Mouse (Mus musculus): Measurements from ENCODE around the gene Sema3e. TPM values are rescaled to one million over a fixed set of nuclear protein-coding genes. Genes with fewer than 3 reads are reported as not detected.

The Sema3e gene
- polyA plus RNA-seq (2017; shearing (Covaris generic)) = under 1 TPM in 1 of 2 experiments, not detected in 1; 0.15 TPM

DNA sequence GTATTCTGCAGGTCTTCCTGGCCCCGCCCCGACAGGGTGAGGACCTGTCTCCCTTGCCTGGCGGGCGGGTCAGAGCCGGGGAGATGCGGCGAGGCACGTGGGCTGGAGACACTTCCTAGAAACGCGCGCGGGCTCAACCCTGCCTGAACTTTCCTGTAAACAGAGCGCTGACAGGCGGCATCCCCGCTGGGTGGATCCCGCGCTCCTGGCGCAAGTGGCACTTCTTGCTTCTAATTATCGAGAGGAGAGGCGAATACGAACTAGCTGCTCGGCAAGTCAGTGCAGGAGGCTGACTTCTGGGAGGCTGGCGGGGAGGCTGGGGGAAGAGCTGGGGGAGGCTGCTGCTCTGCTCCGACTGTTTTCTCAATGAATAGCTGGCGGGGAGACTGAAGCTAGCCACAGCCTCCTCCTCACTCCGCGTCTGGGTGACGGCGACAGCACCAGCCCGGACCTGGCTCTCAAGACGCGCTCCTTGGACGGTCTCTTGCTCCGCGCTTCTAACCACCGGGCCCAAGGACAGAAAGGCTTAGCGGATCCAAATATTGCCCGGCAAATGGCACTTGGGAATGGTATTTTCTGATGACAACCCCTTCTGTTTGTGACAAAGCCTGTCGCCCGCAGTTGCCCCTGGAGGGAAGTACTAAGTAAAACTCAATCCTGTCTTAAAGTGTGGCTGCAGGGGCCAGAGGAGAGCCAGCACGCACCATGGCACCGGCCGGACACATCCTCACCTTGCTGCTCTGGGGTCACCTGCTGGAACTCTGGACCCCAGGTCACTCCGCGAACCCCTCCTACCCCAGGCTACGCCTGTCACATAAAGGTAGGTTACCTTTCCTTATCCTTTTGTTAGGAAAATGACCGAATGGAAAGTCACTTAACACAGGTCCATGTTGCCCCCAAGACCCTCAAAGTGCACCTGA lies at the start of gene Sema3e:
TSS of gene Sema3e (plus strand) at position 72 of the 920 bp plus-strand sequence.
- ATAC-seq = no peak

DNA sequence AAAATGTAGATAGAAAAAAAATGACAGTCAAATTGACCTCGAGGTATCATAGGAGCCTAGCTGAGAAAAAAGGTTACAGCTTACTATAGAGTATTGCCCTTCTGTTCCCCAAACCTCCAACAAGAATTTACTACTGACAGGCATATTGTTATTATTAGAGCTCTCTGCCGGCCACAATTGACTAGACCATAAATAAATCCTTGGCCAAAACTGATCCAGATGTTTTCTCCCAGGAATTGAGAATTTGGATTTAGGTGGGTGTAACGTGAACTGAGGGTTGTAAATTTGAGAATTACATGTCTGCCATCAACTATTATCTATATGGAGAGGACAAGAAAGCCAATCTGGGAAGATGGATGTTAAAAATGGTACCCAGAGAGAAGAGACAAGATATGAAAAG lies 47.5 kb upstream of the Sema3e start:
- no peak for ATAC-seq

DNA sequence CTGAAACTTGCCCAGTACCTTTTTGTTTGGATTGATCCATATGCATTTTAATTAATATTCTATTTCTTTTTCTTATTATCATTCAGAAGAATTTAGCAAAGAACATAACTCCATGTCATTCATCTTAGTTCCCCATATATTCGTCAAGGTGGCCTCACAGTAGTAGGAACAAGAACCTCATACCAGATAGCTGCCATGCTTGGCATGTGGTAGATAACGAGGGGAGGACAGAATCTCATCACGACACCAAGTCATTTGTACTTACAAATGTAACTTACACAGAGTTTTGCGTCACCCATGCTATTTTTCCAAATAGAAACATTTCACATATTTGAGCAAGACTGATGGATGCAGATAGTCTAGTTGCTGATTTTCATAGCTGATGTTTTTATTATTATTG lies 45.9 kb upstream of the Sema3e start:
- no peak for ATAC-seq

DNA sequence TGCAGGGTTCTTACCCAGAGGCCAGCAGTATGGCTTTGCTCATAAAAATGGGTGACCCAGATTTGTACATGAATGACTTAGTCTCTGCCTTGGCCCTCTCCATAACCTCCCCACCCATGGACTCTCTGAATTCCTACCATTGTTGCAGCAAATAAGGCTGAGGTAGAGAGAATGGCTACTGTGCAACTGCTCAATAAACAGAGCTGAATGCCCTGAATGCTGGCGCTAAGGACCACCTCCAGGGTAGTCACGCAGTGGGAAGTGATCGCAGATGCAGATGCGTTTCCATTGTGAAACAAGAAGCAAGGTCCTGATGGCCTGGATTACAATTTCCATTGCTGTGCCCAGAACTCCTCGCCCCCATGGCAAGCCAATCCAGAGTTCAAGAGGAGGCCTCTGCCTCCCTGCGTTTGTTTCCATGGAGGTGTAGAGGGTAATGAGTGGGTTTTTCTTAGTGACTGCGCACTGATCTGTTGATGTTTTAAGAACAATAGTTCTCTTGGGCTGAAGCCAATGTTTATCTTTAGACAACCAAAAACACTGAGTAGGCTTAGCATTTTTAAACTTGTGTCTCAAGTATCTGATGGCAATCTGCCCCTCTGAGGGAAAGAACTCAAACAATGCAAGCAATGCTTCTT lies 42.5 kb upstream of the Sema3e start:
- ATAC-seq = no peak

DNA sequence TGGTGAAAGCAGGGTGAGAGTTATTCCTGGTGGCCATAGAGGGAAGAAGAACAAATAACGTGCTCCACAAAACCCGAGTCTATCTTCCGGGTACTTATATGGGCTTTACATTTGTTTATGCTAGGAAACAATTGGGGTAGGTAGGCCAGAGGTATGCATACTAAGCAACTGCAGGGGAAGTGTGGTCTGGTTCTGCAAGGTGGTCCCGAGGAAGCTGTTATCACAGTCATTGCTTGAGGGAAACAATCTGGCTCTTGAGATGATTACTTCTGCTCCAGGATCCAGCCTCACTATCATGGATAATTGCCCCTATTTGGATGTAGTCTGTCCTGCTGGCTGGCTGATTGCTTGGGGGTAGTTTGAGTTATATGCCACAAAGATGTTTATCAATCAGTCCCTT lies 41.5 kb upstream of the Sema3e start:
- no peak for ATAC-seq

DNA sequence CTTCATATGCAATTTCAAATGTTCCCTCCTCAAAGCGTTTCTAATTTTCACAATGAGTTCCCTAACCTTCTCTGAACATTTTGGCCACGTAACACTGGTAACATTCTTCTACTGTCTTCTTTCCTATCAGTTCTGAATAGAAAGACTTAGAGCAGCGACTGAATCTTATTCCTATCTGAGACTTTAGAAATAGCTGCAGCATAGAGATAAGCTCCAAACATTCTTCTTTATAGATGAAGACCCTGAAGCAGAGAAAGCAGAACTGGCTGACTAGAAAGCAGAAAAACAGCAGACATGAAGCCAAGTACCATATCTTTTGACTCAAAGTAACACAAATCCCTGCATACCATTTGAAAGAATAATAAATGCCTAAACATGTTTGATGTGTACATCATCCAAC lies 39.4 kb upstream of the Sema3e start:
- no peak for ATAC-seq

DNA sequence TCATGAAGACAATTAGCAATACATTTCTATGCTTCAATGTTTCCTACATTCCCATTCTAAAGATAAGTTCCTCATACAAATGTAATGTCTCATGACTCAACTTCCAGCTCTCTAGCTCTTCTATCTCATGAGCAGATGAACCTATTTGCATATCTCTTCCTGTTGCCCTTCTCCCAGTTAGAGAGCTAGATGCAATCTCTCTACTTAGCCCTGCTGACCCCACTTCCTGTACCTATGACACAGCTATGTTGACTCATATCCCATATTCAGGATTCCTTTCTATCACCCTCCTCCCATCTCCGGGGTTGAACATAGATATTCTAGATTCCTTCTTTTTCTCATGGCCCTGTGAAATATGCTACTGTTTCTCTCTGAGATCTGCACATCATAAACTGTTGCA lies 38.0 kb upstream of the Sema3e start:
- ATAC-seq = no peak

DNA sequence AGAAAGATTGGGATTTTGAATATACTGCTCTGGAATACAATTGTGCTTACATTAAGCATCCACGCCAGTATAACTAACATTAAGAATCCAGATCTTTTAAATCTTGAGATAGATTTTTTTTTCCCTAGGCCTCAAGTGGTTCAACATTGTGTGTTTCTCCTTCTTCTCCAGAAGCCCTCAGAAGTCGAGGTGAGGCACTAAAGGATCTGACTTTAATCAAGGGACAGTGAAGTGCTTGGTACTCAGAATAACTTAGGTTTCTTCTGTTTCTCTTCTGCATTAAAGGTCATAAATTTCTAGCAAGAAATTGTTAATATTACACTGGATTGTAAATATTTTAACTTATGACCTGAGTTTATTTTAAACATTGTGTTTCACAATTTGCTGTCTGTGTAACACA lies 37.1 kb upstream of the Sema3e start:
- ATAC-seq = no peak

DNA sequence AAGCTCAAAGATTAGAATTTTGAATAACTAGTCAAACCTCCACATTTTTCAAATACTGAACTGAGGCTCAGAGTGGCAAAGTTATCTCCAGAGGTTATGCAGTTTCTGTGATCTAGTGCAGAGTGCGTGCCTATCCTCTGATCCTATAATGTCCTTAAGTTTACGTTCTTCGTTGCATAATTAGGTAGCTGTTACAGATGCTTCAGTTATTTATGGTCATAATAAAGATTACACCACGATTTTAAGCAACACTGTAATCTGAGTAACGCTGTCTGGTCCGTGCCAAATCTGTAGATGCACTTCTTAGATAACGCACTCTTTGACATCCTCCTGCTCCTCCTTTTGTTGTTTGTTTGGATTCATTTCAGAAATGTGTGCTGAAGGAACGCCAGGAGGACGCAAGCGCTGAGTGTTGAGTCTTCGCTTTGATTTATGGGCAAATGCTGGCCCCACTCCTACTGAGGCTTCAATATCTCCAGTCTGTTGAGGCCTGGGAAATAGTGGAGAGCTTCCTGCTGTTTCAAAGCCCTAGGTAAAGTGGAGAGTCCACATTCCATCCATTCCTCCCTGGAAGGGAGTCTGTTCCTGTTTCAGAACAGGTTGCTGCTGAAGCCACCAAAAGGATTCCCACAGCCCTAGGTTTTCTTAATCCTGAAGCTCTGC lies 32.2 kb upstream of the Sema3e start:
- no peak for ATAC-seq

DNA sequence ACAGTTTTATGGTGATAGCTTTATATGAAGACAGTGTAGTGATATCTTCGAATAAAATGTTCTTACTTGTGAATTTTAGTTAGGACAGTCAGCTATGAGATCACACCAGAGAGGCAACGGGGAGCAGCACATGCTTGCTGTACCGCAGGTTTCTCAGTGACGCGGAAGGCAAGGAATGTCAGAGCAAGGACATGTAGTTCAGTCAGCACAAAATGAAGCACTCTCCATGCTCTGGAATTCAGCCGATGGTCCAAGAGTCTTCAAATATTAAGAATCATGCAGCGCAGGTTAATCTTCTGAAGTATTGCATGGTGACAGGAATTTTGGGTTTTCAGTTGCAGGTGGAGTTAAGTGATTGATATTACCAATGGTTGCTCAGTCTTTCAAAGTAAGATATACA lies 3.3 kb downstream of the Sema3e start:
- no peak for ATAC-seq

DNA sequence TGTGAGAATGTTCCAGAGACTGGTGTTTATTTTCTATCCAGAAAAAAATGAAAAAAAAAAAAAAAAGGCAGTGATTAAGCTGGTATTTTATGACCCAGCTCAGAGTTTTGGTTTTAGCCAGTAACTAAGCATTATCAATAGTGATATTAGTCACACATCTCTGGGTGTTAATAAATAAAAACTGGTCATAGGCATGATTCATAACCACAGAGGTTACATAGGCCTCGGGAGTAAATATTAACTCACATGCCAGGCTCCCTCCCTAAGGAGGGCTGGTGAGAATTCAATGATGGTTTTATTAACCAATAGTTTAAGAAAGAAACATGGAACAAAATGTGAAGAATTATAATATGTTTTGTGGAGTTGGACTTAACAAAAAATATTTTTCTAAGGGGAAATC lies 5.7 kb downstream of the Sema3e start:
- no peak for ATAC-seq

DNA sequence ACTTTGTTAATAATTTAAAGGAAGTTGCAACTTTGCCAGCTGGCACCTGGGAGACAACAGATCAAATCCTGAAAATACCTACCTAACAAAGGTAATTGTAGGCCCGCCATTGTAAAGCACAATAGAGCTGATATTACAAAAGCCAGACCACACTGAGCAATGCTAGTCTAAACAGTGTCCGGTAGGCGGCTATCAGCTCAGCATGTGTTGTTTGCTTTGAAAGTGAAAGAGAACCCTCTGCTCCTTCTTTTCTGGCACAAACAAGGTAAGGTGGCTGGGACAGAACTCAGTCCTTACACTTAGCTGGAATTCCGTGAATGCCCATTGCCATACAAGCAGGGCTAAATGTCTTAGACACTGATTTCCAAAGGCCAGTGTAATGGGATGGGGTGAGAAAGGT lies 7.0 kb downstream of the Sema3e start:
- ATAC-seq = no peak

DNA sequence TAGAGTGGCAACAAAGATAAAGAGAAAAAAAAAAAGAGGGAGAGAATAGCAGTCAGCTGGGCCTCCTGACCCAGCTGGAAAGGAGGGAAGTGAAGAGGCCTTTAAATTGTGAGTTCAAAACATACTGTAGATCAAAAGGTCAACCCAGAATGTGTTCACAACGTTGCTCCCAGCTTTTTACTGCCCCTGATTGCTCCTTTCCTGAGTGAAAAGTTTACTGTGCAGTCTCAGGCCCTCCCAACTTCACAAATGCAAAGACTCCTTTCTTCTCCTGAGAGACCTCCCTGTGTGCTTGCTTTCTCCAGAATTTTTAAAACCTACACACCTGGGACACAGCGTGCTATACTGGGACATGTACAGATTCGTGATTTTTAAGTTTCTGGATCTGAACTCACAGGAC lies 8.2 kb downstream of the Sema3e start:
- no peak for ATAC-seq

DNA sequence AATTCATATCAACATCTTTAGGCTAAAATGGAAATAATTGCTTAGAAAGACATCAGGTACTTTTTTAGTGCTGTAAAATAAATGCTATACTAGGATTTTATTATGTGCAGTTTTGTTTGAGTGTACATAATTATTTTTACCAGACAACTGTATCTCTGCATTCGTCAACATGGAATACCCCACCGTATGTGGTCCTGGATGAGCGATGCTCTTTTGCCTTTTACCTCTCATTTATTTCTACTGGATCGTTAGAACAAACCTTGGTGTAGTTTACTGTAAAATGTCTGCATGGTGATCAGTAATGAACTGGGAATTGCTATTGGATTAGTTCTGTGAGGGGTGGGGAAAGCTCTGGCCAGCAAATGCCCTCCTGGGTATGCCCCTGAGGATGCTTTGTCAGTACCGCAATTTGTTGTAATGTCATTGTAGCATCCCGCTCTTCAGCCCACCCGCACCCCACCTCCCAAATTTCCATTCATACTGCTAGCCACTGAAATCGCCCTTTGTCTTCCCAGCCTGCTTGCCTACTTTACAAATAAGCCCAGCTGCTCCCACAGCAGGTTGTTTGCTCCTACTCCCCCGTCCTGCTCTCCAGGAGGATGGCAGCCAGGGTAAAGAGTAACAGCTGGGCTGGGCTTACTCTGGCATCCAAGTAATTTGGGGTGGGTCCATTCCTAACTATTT lies 13.9 kb downstream of the Sema3e start:
- ATAC-seq = no peak

DNA sequence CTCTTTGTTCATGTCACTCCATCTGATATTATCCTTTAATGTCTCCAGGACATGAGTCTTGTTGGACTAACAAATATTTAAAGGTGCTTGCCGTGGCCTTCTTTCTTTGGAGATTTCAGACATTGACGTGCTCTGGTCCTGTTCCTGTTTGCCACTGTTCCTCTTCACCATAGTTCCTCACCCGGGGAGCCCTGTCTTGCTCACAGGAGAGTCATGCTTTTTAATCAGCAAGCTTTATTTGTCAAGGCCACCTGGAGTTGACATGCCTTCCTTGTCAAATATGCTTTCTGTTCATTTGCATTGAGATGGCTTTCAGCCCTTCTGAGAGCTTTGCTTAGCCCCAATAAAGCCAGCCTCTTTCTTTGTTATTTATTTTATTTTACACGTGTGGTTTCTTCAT lies 15.1 kb downstream of the Sema3e start:
- ATAC-seq = no peak

DNA sequence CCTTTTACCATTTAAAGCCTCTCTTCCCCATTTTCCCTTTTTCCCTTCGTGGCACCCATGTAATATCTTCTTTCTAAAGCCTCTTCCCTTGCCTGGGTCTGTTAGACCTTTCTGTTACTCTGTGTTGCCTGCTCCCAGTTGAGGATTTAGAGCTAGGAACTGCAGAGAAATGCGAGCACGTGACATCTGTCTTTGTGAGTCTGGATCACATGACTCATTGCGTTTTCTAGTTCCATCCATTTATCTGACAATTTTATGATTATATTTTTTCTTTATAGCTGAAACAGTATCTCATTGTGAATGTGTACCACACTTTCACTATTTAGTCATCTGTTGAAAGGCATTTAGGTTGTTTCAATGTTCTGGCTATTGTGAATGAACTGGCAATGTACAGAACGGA lies 18.0 kb downstream of the Sema3e start:
- no peak for ATAC-seq

DNA sequence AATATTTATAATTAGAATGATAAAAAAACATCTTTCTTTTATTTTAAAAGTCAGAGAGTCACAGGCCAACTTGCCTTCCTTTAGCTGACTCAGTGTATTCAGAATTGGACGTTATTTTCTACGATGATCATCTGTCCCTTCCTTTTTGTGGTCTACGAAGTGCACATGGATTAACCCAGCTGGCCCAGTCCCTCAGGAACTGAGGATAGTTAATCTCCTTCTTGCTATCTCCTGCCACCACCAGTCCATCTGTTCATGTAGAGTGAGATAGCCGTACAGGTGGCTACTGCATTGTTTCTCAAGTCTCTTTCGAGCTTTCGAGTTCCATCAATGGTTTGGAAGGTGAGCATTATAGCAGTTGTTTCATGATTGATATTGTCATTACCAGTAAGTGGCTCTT lies 18.9 kb downstream of the Sema3e start:
- ATAC-seq = no peak

DNA sequence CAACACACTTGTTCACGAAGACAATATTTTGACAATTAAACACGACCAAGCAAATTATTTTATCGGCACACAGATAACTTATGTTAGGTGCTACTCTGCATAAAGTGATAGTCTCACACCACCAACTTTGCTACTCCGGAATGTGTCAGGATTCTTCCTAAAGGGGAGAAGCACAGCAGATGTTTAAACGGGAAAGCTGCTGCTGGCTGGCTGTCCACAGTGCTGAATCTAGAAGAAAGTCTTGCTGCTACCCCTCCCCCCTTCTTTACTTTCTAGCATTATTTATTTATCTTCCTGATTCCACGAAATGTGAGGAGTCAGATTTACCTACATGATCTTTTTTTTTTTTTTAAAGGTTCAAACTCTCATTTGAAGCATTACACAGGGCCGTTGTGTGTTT lies 23.6 kb downstream of the Sema3e start:
- no peak for ATAC-seq

DNA sequence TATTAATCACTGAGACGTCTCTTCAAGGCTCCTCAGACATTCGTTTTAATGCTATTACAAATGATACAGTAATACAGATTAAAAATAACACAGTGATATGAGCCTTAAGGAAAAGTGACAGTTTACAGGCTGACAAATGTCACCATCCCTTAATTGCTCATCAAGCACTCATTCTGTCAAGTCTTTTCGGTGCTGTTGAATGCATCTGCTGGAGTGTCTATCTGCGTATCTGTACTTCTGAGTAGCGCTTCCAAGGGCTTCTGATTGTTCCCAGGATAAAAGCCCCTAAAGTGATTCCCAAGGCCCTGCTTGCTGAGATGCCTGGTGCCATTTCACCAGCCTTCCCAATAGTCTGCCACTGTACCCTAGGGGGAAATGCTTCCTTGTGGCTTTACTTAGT lies 29.4 kb downstream of the Sema3e start:
- no peak for ATAC-seq

DNA sequence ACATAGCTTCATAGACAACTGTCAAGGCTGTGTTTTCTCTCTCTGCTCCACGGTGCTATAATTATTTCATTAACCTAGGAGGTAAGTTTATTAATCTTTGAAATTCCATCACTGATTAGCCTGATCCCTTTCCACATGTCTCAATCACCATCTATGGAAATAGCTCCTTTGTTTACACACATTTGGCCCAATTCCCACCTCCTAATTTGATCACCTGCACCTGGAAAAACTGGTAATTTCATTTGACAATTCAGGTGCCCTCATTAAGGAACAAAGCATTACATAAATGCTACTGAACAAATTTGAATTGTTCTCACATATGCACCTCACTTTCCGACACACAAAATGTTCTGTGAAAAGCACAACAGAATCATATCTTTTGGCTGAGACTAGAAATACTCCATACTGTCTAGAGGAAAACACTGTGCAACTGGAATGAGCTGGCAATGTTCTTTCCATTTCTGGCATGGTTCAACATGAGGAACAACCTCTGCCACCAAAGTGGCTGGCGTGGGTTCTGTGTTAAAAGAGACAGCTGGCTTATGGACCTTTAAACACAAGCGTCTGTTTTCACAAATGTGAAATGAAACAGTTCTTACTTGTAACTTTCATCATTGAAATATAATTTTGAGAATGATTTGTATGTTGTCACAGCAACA lies 34.9 kb downstream of the Sema3e start:
- ATAC-seq = no peak

DNA sequence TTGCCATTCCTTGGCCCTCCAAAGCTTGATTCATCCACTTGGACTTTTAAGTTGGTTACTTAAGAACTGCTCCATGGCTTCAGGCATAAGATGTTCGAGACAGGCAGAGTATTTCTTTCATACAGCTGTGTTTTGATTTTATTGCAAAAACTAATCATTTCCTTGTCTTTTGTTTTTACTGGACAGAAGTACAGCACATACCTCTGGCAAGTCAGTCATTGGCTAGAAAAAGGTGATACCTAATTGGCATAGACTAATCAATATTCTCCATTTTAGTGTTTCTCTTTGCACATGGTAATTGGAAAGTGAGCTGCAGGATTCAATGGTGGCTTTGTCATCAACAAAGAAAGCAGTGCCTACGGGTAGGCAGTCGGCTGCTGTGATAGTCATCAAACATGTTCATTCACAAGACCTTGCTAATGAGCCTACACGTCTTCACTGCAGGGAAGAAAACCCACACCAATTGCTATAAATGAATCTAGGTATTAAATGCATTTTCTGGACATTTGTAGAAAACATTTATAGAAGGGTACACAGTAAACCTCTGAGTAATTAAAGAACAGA lies 37.9 kb downstream of the Sema3e start:
- no peak for ATAC-seq

DNA sequence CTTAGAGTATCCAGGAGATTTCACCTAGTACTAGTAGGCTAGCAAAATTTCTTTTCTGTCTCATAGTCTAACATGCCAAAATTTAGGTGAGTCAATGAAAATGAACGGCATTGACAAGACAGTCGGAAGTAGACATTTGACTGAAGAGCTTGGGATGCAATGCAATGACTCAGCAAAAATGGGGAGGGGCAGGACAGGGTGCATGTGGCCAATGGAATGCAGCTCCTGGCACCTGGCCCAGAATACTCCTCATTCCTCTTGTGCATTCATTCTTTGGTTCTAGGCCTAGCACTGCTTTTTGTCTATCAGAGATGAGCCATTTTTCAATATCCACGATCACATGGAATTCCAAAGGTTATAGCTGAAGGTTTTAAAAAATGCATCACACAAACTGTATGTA lies 48.1 kb downstream of the Sema3e start:
- ATAC-seq = no peak
